Mouse (Mus musculus): ENCODE results near the gene 4930404N11Rik.

- no peak for TF ChIP-seq CTCF (IDR thresholded peaks at IDR 0.05; ENCODE audit: low read depth, low read length)
- no peak for TF ChIP-seq GATA1 (IDR thresholded peaks at IDR 0.05; ENCODE audit: borderline replicate concordance, low read length)
Measured at GRCm38 (mm10) chr10:81376561-81377361, 11.1 kb upstream of the 4930404N11Rik start.
